Mouse (Mus musculus): ENCODE results near the gene Spns3.

GRCm38 (mm10) chr11:72522616-72523041 lies 27.7 kb downstream of the Spns3 start:
- TF ChIP-seq POLR2A (IDR thresholded peaks at IDR 0.05; ENCODE audit: borderline replicate concordance, control insufficient read depth, low read depth, low read length): no peak
- TF ChIP-seq CTCF (IDR thresholded peaks at IDR 0.05; ENCODE audit: control insufficient read depth, insufficient read depth, low read length): no peak

All from bone marrow, adult 2 months (tissue).